Mouse (Mus musculus) lung, postnatal 10 days (tissue): ENCODE data around the gene Olfr885.

ENCODE experiments used
- DNase-seq: peaks from one replicate; pipeline ENCODE4 v3.0.0; 2021

Gene Olfr885

GRCm38 (mm10) chr9:38061022-38061421 lies at the start of gene Olfr885:
Gene Olfr885 (plus strand): TSS chr9:38061322.
- no peak for DNase-seq

GRCm38 (mm10) chr9:38025508-38025907 lies 35.6 kb upstream of the Olfr885 start, which contains the start of gene Olfr883:
Gene Olfr883 (plus strand): TSS chr9:38025808.
- no peak for DNase-seq

GRCm38 (mm10) chr9:38046255-38046654 lies 14.9 kb upstream of the Olfr885 start, which contains the start of gene Olfr884:
Gene Olfr884 (plus strand): TSS chr9:38046555.
- no peak for DNase-seq

- no peak for DNase-seq
Observed at GRCm38 (mm10) chr9:38083772-38084171, 22.6 kb downstream of the Olfr885 start, which contains the start of gene Olfr887. Gene Olfr887 (plus strand): TSS chr9:38084072.

- no peak for DNase-seq
Observed at GRCm38 (mm10) chr9:38107828-38108227, 46.7 kb downstream of the Olfr885 start, which contains the start of gene Olfr888. Gene Olfr888 (plus strand): TSS chr9:38108128.
